Mouse (Mus musculus): ENCODE measurements around the gene Crkl. TPM values are rescaled to one million over a fixed set of nuclear protein-coding genes. Genes with fewer than 3 reads are reported as not detected.

The Crkl gene
- polyA plus RNA-seq, 1 experiment from 2014 or later = 68.9 TPM

DNA sequence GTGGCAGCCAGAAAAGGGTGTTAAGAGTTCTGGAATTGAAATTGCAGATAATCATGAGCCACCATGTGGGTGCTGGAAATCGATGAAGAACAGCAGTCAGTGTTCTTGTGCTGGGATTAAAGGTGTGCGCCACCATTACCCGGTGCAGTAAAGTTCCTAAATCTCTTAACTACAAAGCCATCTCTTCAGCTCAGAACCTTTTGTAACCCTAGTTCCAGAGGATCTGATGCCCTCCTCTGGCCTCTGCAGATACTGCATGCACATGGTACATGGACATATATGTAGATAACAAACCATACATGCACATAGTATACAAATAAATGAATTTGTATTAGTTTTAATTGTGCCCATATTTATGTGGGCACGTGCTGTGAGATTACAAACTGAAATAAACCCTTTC is 8.5 kb downstream of the Crkl start:
- ATAC-seq (replicated peaks; ENCODE audit: low FRiP score) = no peak
- Histone ChIP-seq H3K27me3 (no peaks in the 10 kb centered on the region), H3K36me3 (peaks cover 71% of the 10 kb centered on the region), H3K4me3 (replicated peaks) (no peak overlapping the region), H3K4me1 (peaks cover 11% of the 10 kb centered on the region), H3K27ac (no peak overlapping the region), H3K9me3 (replicated peaks) (no peaks in the 10 kb centered on the region), H3K9ac (no peak overlapping the region), H3K4me2 (no peak overlapping the region)
- 95% methylated on average over 4 of the region's 4 CpGs for WGBS

GRCm38 (mm10) chr16:17461596-17461995 is 9.8 kb downstream of the Crkl start:
- no peak overlapping the region for H3K27ac ChIP-seq
- peaks cover 65% of the 10 kb centered on the region for H3K36me3 ChIP-seq
- H3K4me1 ChIP-seq = 0 out of 2 replicates have a peak, but pooled peaks cover 4% of the 10 kb centered on the region
- no peaks in the 10 kb centered on the region for H3K9me3 ChIP-seq (replicated peaks)
- no peak overlapping the region for H3K4me3 ChIP-seq (replicated peaks)
- H3K9ac ChIP-seq = no peak overlapping the region
- WGBS = 73% methylated on average over 1 of the region's 1 CpGs
- ATAC-seq (replicated peaks; ENCODE audit: low FRiP score) = no peak
- H3K27me3 ChIP-seq = no peaks in the 10 kb centered on the region
- H3K4me2 ChIP-seq = no peak overlapping the region

- H3K36me3 ChIP-seq = peaks cover 53% of the 10 kb centered on the region
- no peak overlapping the region for H3K4me3 ChIP-seq (replicated peaks)
- 93% methylated on average over 2 of the region's 2 CpGs for WGBS
- no peak overlapping the region for H3K27ac ChIP-seq
- no peaks in the 10 kb centered on the region for H3K27me3 ChIP-seq
- H3K9ac ChIP-seq = no peak overlapping the region
- no peaks in the 10 kb centered on the region for H3K9me3 ChIP-seq (replicated peaks)
- no peak for ATAC-seq (replicated peaks; ENCODE audit: low FRiP score)
- H3K4me2 ChIP-seq = no peak overlapping the region
- no peaks in the 10 kb centered on the region for H3K4me1 ChIP-seq
Observed at GRCm38 (mm10) chr16:17463184-17463583, 11.4 kb downstream of the Crkl start.

GRCm38 (mm10) chr16:17466875-17467663 is 15.3 kb downstream of the Crkl start:
- H3K27ac ChIP-seq = no peak overlapping the region
- no peaks in the 10 kb centered on the region for H3K27me3 ChIP-seq
- H3K9ac ChIP-seq = no peak overlapping the region
- no peak for ATAC-seq (replicated peaks; ENCODE audit: low FRiP score)
- H3K4me2 ChIP-seq = no peak overlapping the region
- H3K4me3 ChIP-seq (replicated peaks) = no peak overlapping the region
- H3K36me3 ChIP-seq = peaks cover 54% of the 10 kb centered on the region
- WGBS = 85% methylated on average over 4 of the region's 4 CpGs
- no peaks in the 10 kb centered on the region for H3K9me3 ChIP-seq (replicated peaks)
- H3K4me1 ChIP-seq = no peaks in the 10 kb centered on the region

- H3K27ac ChIP-seq = no peak overlapping the region
- H3K4me3 ChIP-seq (replicated peaks) = no peak overlapping the region
- no peak overlapping the region for H3K9ac ChIP-seq
- no peaks in the 10 kb centered on the region for H3K27me3 ChIP-seq
- peaks cover 70% of the 10 kb centered on the region for H3K36me3 ChIP-seq
- H3K9me3 ChIP-seq (replicated peaks) = no peaks in the 10 kb centered on the region
- H3K4me1 ChIP-seq = 0 out of 2 replicates have a peak, but pooled peaks cover 3% of the 10 kb centered on the region
- H3K4me2 ChIP-seq = no peak overlapping the region
- no peak for ATAC-seq (replicated peaks; ENCODE audit: low FRiP score)
- WGBS = 84% methylated on average over 6 of the region's 6 CpGs
Observed at GRCm38 (mm10) chr16:17472498-17472897, 20.7 kb downstream of the Crkl start.

GRCm38 (mm10) chr16:17474091-17474490 is 22.3 kb downstream of the Crkl start:
- H3K9me3 ChIP-seq (replicated peaks) = no peaks in the 10 kb centered on the region
- no peaks in the 10 kb centered on the region for H3K27me3 ChIP-seq
- no peak overlapping the region for H3K27ac ChIP-seq
- H3K4me2 ChIP-seq = no peak overlapping the region
- no peak for ATAC-seq (replicated peaks; ENCODE audit: low FRiP score)
- H3K9ac ChIP-seq = no peak overlapping the region
- H3K4me3 ChIP-seq (replicated peaks) = no peak overlapping the region
- H3K4me1 ChIP-seq = 0 out of 2 replicates have a peak, but pooled peaks cover 3% of the 10 kb centered on the region
- peaks cover 71% of the 10 kb centered on the region for H3K36me3 ChIP-seq

- H3K4me2 ChIP-seq = no peak overlapping the region
- ATAC-seq (replicated peaks; ENCODE audit: low FRiP score) = no peak
- no peaks in the 10 kb centered on the region for H3K27me3 ChIP-seq
- H3K4me1 ChIP-seq = 0 out of 2 replicates have a peak, but pooled peaks cover 3% of the 10 kb centered on the region
- H3K27ac ChIP-seq = no peak overlapping the region
- H3K4me3 ChIP-seq (replicated peaks) = no peak overlapping the region
- H3K9me3 ChIP-seq (replicated peaks) = no peaks in the 10 kb centered on the region
- peaks cover 68% of the 10 kb centered on the region for H3K36me3 ChIP-seq
- WGBS = 87% methylated on average over 2 of the region's 2 CpGs
- no peak overlapping the region for H3K9ac ChIP-seq
Observed at GRCm38 (mm10) chr16:17474761-17475160, 23.0 kb downstream of the Crkl start.

- 0 out of 2 replicates have a peak, but pooled peaks cover 3% of the 10 kb centered on the region for H3K4me1 ChIP-seq
- H3K9me3 ChIP-seq (replicated peaks) = no peaks in the 10 kb centered on the region
- H3K4me2 ChIP-seq = no peak overlapping the region
- no peak for ATAC-seq (replicated peaks; ENCODE audit: low FRiP score)
- H3K36me3 ChIP-seq = peaks cover 69% of the 10 kb centered on the region
- H3K27ac ChIP-seq = no peak overlapping the region
- 87% methylated on average over 4 of the region's 4 CpGs for WGBS
- no peaks in the 10 kb centered on the region for H3K27me3 ChIP-seq
- no peak overlapping the region for H3K9ac ChIP-seq
- no peak overlapping the region for H3K4me3 ChIP-seq (replicated peaks)
Observed at GRCm38 (mm10) chr16:17475326-17475725, 23.5 kb downstream of the Crkl start.

GRCm38 (mm10) chr16:17478331-17478943 is 26.6 kb downstream of the Crkl start:
- Histone ChIP-seq H3K4me1 (no peaks in the 10 kb centered on the region), H3K9ac (no peak overlapping the region), H3K4me2 (no peak overlapping the region), H3K9me3 (replicated peaks) (no peaks in the 10 kb centered on the region), H3K4me3 (replicated peaks) (no peak overlapping the region), H3K27me3 (no peaks in the 10 kb centered on the region), H3K36me3 (peaks cover 60% of the 10 kb centered on the region), H3K27ac (no peak overlapping the region)
- 84% methylated on average over 4 of the region's 4 CpGs for WGBS
- ATAC-seq (replicated peaks; ENCODE audit: low FRiP score) = no peak

DNA sequence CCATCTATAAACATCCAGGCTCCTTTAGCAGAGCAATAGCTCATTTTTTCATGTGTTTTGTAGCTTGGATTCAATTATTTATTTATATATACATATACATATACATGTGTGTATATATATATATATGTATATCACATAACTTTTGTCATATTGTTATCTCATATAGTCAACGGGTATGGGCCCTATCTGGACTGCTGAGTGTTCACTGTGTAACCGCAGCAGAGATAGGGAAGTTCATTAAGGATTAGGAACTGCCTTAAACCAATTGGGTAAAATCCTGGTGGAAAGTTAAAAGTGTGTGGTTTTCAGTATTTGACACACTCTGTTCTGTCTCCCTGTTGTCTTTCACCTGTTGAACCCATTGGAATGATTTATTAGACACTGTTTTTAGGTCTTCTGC is 29.7 kb downstream of the Crkl start:
- no peaks in the 10 kb centered on the region for H3K27me3 ChIP-seq
- no peak for ATAC-seq (replicated peaks; ENCODE audit: low FRiP score)
- H3K4me1 ChIP-seq = no peaks in the 10 kb centered on the region
- H3K4me2 ChIP-seq = no peak overlapping the region
- peaks cover 78% of the 10 kb centered on the region for H3K36me3 ChIP-seq
- WGBS = 92% methylated on average over 2 of the region's 2 CpGs
- no peak overlapping the region for H3K4me3 ChIP-seq (replicated peaks)
- no peak overlapping the region for H3K27ac ChIP-seq
- H3K9me3 ChIP-seq (replicated peaks) = no peaks in the 10 kb centered on the region
- H3K9ac ChIP-seq = no peak overlapping the region

GRCm38 (mm10) chr16:17486505-17486904 is 34.7 kb downstream of the Crkl start:
- 46% methylated on average over 3 of the region's 3 CpGs for WGBS
- Histone ChIP-seq H3K4me2 (no peak overlapping the region), H3K27me3 (peaks cover 16% of the 10 kb centered on the region), H3K9me3 (replicated peaks) (no peaks in the 10 kb centered on the region), H3K9ac (no peak overlapping the region), H3K4me1 (peaks cover 13% of the 10 kb centered on the region), H3K36me3 (peaks cover 58% of the 10 kb centered on the region), H3K27ac (no peak overlapping the region), H3K4me3 (replicated peaks) (no peak overlapping the region)
- ATAC-seq (replicated peaks; ENCODE audit: low FRiP score) = no peak
